In the genomic region with DNA sequence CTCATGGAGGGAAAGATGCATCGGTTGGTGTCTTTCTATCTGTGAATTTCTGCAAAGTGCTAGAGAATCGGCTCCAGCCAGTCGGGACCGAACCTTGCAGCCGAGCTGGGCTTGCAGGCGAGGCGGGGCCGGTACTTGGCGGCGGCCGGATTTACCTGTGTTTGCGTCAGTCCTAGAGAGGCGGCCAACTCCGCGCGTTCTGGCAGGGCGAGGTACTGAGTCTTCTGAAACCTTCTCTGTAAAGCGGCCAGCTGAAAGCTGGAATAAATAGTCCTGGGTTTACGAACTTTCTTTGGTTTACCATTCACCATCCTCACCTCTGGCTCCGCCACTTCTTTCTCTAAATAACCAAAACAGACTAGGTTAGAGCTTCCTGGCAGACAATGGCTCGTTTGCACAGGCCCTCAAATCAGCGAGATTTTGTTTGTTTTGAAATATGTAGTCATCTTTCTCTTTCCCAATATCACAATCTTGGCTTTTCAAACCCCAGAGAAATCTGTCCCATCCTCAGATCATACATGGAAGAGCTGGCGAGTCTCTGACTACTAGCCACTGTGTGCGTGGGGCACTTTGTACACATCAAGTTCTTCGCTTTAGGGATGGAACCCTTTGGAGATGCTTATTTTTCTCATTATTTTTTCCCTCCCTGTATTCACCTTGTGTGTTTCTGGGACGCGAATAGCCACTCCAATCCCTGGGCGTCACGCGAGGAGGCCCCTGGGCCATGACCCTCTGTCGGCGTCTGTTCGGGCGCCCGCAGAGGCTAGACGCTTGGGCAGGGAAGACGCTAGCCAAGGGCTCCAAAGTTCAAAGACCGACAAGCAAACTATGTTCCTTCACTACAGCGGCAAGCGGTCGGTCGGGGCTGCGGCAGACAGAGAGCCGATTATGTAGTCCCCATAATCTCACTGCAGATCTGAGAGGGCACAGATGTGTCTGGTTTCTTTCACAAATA, we compare ENCODE assay signal across 12 mouse cellular contexts. TPM values are rescaled to one million over a fixed set of nuclear protein-coding genes. Genes with fewer than 3 reads are reported as not detected.
DNase-seq lines count a peak whose midpoint lies in the region; ATAC-seq and TF ChIP-seq lines count a peak whose summit lies in the region.
"Had no signal": no experiment of that assay in that cellular context is flagged by ENCODE, and none has a peak within 500 bp of the region (broad histone marks: within the 10 kb centered on the region; RNA-seq: fewer than 3 reads in every experiment).

No protein-coding gene starts in this region.

- DNase-seq in hindbrain, embryonic 14.5 days (ENCODE audit: low spot score): no peak
- peak; percentile 30 for DNase-seq in R1 (ENCODE audit: low read depth, low spot score)
- peak; percentile 14 for DNase-seq in embryonic facial prominence, embryonic 14.5 days (ENCODE audit: low spot score)
- peak; percentile 15 for DNase-seq in liver, postnatal 0 days
- DNase-seq in cerebellum, adult 9-11 months: no peak
- DNase-seq in lung, postnatal 0 days (ENCODE audit: low spot score): no peak
- no peak for DNase-seq in testis, postnatal 14 days (ENCODE audit: low spot score)
- DNase-seq: cerebellum, postnatal 36 days had no signal

- no peak for ATAC-seq in hindbrain, embryonic 12.5 days (ENCODE audit: low FRiP score)
- ATAC-seq in hindbrain, embryonic 14.5 days (ENCODE audit: low FRiP score): no peak
- no peak for ATAC-seq in embryonic facial prominence, embryonic 14.5 days (ENCODE audit: low read depth)
- ATAC-seq in liver, postnatal 0 days: no peak
- ATAC-seq in lung, postnatal 0 days: no peak

- TF ChIP-seq EP300 in liver, postnatal 0 days (IDR thresholded peaks at IDR 0.05; ENCODE audit: low read depth): no peak
- TF ChIP-seq EP300 in lung, postnatal 0 days (IDR thresholded peaks at IDR 0.05): no peak

- WGBS in hindbrain, embryonic 12.5 days: 1% methylated on average over 44 of the region's 44 CpGs
- under 1% methylated on average over 44 of the region's 44 CpGs for WGBS in hindbrain, embryonic 14.5 days
- WGBS in embryonic facial prominence, embryonic 14.5 days: 4% methylated on average over 40 of the region's 44 CpGs
- 3% methylated on average over 44 of the region's 44 CpGs for WGBS in liver, postnatal 0 days (ENCODE audit: insufficient replicate concordance)
- 4% methylated on average over 44 of the region's 44 CpGs for WGBS in lung, postnatal 0 days

- H3K4me1 ChIP-seq in hindbrain, embryonic 12.5 days: peaks cover 20% of the 10 kb centered on the region
- H3K4me1 ChIP-seq in hindbrain, embryonic 14.5 days (replicated peaks; ENCODE audit: control insufficient read depth, insufficient read depth, low read length): peaks cover 8% of the 10 kb centered on the region
- H3K4me1 ChIP-seq in embryonic facial prominence, embryonic 14.5 days (ENCODE audit: control insufficient read depth, insufficient read depth, low read length): peaks cover 5% of the 10 kb centered on the region; the same call in 1 of the 2 replicates
- no peaks in the 10 kb centered on the region for H3K4me1 ChIP-seq in liver, postnatal 0 days (ENCODE audit: insufficient read depth)
- no peaks in the 10 kb centered on the region for H3K4me1 ChIP-seq in lung, postnatal 0 days (ENCODE audit: insufficient read depth, low read depth, low read length)

- H3K9me3 ChIP-seq in hindbrain, embryonic 12.5 days (replicated peaks): no peaks in the 10 kb centered on the region
- H3K9me3 ChIP-seq in hindbrain, embryonic 14.5 days (ENCODE audit: control insufficient read depth, low read length): no peaks in the 10 kb centered on the region
- no peaks in the 10 kb centered on the region for H3K9me3 ChIP-seq in embryonic facial prominence, embryonic 14.5 days (ENCODE audit: control insufficient read depth, low read length)
- no peaks in the 10 kb centered on the region for H3K9me3 ChIP-seq in liver, postnatal 0 days (ENCODE audit: low read length)
- no peaks in the 10 kb centered on the region for H3K9me3 ChIP-seq in lung, postnatal 0 days (ENCODE audit: low read length)

- no peaks in the 10 kb centered on the region for H3K36me3 ChIP-seq in hindbrain, embryonic 12.5 days
- H3K36me3 ChIP-seq in hindbrain, embryonic 14.5 days (replicated peaks; ENCODE audit: control insufficient read depth, insufficient read depth): no peaks in the 10 kb centered on the region
- H3K36me3 ChIP-seq in embryonic facial prominence, embryonic 14.5 days (ENCODE audit: control insufficient read depth, insufficient read depth, low read length): peaks cover 4% of the 10 kb centered on the region; the same call in 1 of the 2 replicates
- H3K36me3 ChIP-seq in liver, postnatal 0 days (replicated peaks; ENCODE audit: insufficient read depth, low read length): no peaks in the 10 kb centered on the region
- H3K36me3 ChIP-seq in lung, postnatal 0 days (ENCODE audit: insufficient read depth, low read length): no peaks in the 10 kb centered on the region

- H3K27me3 ChIP-seq in hindbrain, embryonic 12.5 days: peaks cover 97% of the 10 kb centered on the region
- peaks cover 96% of the 10 kb centered on the region for H3K27me3 ChIP-seq in hindbrain, embryonic 14.5 days (ENCODE audit: control insufficient read depth, insufficient read depth, low read length)
- H3K27me3 ChIP-seq in embryonic facial prominence, embryonic 14.5 days (replicated peaks; ENCODE audit: control insufficient read depth, insufficient read depth, low read length): peaks cover 78% of the 10 kb centered on the region
- peaks cover 91% of the 10 kb centered on the region for H3K27me3 ChIP-seq in liver, postnatal 0 days (ENCODE audit: insufficient read depth, low read length)
- peaks cover 94% of the 10 kb centered on the region for H3K27me3 ChIP-seq in lung, postnatal 0 days (replicated peaks; ENCODE audit: insufficient read depth, low read length)
- H3K27me3 ChIP-seq: CH12.LX had no signal

- peak overlapping the region; percentile 40 for H3K4me3 ChIP-seq in hindbrain, embryonic 12.5 days
- H3K4me3 ChIP-seq in hindbrain, embryonic 14.5 days (replicated peaks; ENCODE audit: low read length): no peak overlapping the region
- H3K4me3 ChIP-seq in embryonic facial prominence, embryonic 14.5 days (ENCODE audit: low read depth, low read length): peak overlapping the region; percentile 69
- H3K4me3 ChIP-seq in liver, postnatal 0 days (ENCODE audit: low read depth, low read length): no peak overlapping the region
- H3K4me3 ChIP-seq in lung, postnatal 0 days (ENCODE audit: low read depth, low read length): no peak overlapping the region

- H3K9ac ChIP-seq in hindbrain, embryonic 12.5 days: no peak overlapping the region
- H3K9ac ChIP-seq in hindbrain, embryonic 14.5 days: no peak overlapping the region
- H3K9ac ChIP-seq in embryonic facial prominence, embryonic 14.5 days (ENCODE audit: low read depth, low read length): peak overlapping the region; percentile 91
- H3K9ac ChIP-seq in liver, postnatal 0 days (replicated peaks): no peak overlapping the region
- no peak overlapping the region for H3K9ac ChIP-seq in lung, postnatal 0 days (replicated peaks; ENCODE audit: low read depth)

- no peak overlapping the region for H3K4me2 ChIP-seq in hindbrain, embryonic 12.5 days (replicated peaks)
- no peak overlapping the region for H3K4me2 ChIP-seq in hindbrain, embryonic 14.5 days (replicated peaks)
- H3K4me2 ChIP-seq in embryonic facial prominence, embryonic 14.5 days (ENCODE audit: low read depth, low read length): peak overlapping the region; percentile 74
- no peak overlapping the region for H3K4me2 ChIP-seq in liver, postnatal 0 days (ENCODE audit: low read depth, low read length)
- H3K4me2 ChIP-seq in lung, postnatal 0 days (replicated peaks; ENCODE audit: low read depth, low read length): no peak overlapping the region

- TF ChIP-seq CTCF in liver, postnatal 0 days (IDR thresholded peaks at IDR 0.05; ENCODE audit: low read depth): no peak
- no peak for TF ChIP-seq CTCF in lung, postnatal 0 days (IDR thresholded peaks at IDR 0.05)

- H3K27ac ChIP-seq in hindbrain, embryonic 12.5 days: no peak overlapping the region
- H3K27ac ChIP-seq in hindbrain, embryonic 14.5 days: no peak overlapping the region
- peak overlapping the region; percentile 88 for H3K27ac ChIP-seq in embryonic facial prominence, embryonic 14.5 days (replicated peaks; ENCODE audit: low read depth, low read length)
- no peak overlapping the region for H3K27ac ChIP-seq in liver, postnatal 0 days (ENCODE audit: low read depth)
- no peak overlapping the region for H3K27ac ChIP-seq in lung, postnatal 0 days (ENCODE audit: low read length)

RNA-seq across cellular contexts. Expression of a gene that starts 2.2 kb away (rescaled TPM):
- 10.7 and 19.2 TPM in 2 replicates for polyA plus RNA-seq in hindbrain, embryonic 12.5 days (2016; fragmentation: Nextera tagmentation; extraction: Ambion mirVana)
- polyA plus RNA-seq in hindbrain, embryonic 14.5 days (2014; fragmentation: Nextera tagmentation; extraction: Ambion mirVana): not detected in 2 replicates
- 38.0 and 40.2 TPM in 2 replicates for polyA plus RNA-seq in embryonic facial prominence, embryonic 14.5 days (2014; fragmentation: Nextera tagmentation; extraction: Ambion mirVana)
- not detected in 2 replicates for polyA plus RNA-seq in liver, postnatal 0 days (2015; fragmentation: Nextera tagmentation; extraction: Ambion mirVana)
- polyA plus RNA-seq in lung, postnatal 0 days (2015; fragmentation: Nextera tagmentation; extraction: Ambion mirVana): not detected in 2 replicates
- polyA plus RNA-seq: small intestine, adult 2 months had no signal

RNA-seq across cellular contexts. Expression of a gene that starts 16.5 kb away (rescaled TPM):
- 1.0 and 2.6 TPM in 2 replicates for polyA plus RNA-seq in hindbrain, embryonic 12.5 days (2016; fragmentation: Nextera tagmentation; extraction: Ambion mirVana)
- not detected in 2 replicates for polyA plus RNA-seq in hindbrain, embryonic 14.5 days (2014; fragmentation: Nextera tagmentation; extraction: Ambion mirVana)
- 2.8 and 3.7 TPM in 2 replicates for polyA plus RNA-seq in embryonic facial prominence, embryonic 14.5 days (2014; fragmentation: Nextera tagmentation; extraction: Ambion mirVana)
- polyA plus RNA-seq in liver, postnatal 0 days (2015; fragmentation: Nextera tagmentation; extraction: Ambion mirVana): not detected in 2 replicates
- not detected in 2 replicates for polyA plus RNA-seq in lung, postnatal 0 days (2015; fragmentation: Nextera tagmentation; extraction: Ambion mirVana)
- polyA plus RNA-seq: heart, embryonic 16.5 days; small intestine, adult 2 months had no signal

Comparison
In these comparisons a context has a peak if more than half of its experiments do, and no peak if none do; other contexts are left out.
1. H3K4me3 ChIP-seq: peak in hindbrain, embryonic 12.5 days (single experiment) and embryonic facial prominence, embryonic 14.5 days (single experiment); none in hindbrain, embryonic 14.5 days (single experiment), liver, postnatal 0 days (single experiment) and lung, postnatal 0 days (single experiment).
2. RNA of a gene that starts 2.2 kb away (polyA plus RNA-seq): 38.0 to 40.2 TPM in embryonic facial prominence, embryonic 14.5 days and 10.7 to 19.2 TPM in hindbrain, embryonic 12.5 days; not detected in lung, postnatal 0 days, not detected in liver, postnatal 0 days and not detected in hindbrain, embryonic 14.5 days; every median in the first group is over 10 times any median in the second.
3. DNase-seq: peak in R1 (single experiment), embryonic facial prominence, embryonic 14.5 days (single experiment) and liver, postnatal 0 days (single experiment); none in hindbrain, embryonic 14.5 days (single experiment), cerebellum, adult 9-11 months (single experiment), lung, postnatal 0 days (single experiment) and testis, postnatal 14 days (single experiment).